Mouse (Mus musculus): ENCODE results near the gene 1110017D15Rik.
"Not testable (repeated sequence)": the region's sequence is repeated elsewhere in the genome, so short reads cannot be mapped to it uniquely, and the experiment has no call there.

1110017D15Rik gene

DNA sequence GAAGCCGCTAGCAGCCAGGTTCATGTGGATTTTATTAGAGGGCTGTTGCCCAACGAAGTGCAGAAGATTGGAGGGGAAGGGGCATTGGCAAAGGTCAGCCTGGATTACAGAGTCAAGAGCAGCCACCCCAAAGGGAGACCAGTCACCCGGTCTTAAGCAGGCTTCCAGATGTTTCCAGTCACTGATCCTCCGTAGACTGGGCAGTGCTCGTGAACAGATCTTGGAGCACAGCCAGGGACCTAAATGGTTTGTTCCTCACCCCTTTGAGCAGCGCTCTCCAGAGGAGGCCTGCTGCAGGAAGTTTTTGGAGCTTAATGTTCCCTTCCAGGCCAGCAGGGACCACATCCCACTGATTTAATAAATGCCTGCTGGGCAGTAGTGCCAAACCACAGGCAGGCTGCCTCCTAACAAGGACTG, 35.5 kb downstream of the 1110017D15Rik start:
- peak; percentile 56 for DNase-seq (ENCODE audit: extremely low spot score, low read depth, low spot score)

DNA sequence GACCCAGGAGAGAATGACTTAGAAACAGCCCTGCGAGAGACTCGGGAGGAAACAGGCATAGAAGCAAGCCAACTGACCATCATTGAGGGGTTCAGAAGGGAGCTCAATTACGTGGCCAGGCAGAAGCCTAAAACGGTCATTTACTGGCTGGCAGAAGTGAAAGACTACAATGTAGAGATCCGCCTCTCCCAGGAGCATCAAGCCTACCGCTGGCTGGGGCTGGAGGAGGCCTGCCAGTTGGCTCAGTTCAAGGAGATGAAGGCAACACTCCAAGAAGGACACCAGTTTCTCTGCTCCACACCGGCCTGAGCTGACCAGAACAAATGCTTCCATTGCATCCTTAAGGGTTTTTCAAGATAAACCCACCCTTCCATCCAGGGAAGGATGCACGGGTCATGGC, 36.9 kb downstream of the 1110017D15Rik start:
- no peak for DNase-seq (ENCODE audit: extremely low spot score, low read depth, low spot score)

- DNase-seq (ENCODE audit: extremely low spot score, low read depth, low spot score) = no peak
Measured at GRCm38 (mm10) chr4:41479456-41479804, 37.7 kb downstream of the 1110017D15Rik start.

DNA sequence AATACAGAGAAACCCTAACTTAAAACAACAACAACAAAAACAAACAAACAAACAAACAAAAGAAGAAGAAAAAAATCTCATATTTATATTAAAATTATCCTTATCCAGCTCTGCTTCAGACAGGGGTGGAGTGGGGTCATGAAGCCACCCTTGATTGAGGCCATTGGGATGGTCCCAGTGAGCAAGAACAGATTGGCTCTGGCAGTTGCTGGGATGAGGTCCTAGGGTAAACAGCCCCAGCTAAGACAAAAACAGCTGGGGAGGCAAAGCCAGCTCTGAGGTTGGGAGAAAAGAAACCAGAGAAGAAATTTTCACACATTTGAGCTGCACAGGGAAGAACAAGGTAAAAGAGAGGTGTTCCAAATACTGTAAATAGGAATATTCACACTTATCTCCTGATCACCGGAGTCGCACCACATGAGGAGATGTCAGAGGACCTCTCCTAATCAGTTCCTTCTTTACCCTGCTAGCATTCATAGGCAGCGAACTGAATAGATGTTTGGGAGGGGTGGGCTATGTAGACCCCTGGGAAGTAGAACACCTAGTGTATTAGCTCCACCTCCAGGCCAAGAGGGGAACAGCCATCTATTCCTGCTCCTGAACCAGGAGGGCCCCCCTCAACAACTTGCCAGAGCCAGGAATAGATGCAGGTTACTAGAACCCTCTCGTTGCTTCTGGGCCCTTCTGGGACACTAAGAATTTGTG, 38.2 kb downstream of the 1110017D15Rik start:
- DNase-seq (ENCODE audit: extremely low spot score, low read depth, low spot score) = no peak

- no peak for DNase-seq (ENCODE audit: extremely low spot score, low read depth, low spot score)
Measured at GRCm38 (mm10) chr4:41477648-41478160, 39.4 kb downstream of the 1110017D15Rik start.

DNA sequence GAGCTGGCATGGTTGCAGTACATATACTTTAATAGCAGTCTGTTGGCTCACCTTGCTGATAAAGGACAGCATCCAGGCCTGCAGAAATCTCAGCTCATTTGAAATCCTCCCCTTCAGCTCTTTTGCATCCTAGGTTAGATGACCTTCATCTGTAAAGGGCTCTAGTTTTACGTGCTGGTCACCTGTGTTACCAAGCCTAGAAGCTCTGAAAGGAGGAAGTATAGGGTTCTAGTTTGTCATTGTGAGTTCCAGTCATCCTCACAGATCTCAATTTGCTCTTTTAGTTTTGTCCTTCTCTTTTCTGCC, 45.8 kb downstream of the 1110017D15Rik start:
- no peak for DNase-seq (ENCODE audit: extremely low spot score, low read depth, low spot score)

GRCm38 (mm10) chr4:41470684-41471383, 46.3 kb downstream of the 1110017D15Rik start:
- DNase-seq (ENCODE audit: extremely low spot score, low read depth, low spot score) = no peak

GRCm38 (mm10) chr4:41470051-41470683, 47.0 kb downstream of the 1110017D15Rik start:
- DNase-seq (ENCODE audit: extremely low spot score, low read depth, low spot score) = no peak

GRCm38 (mm10) chr4:41469199-41469598, 47.9 kb downstream of the 1110017D15Rik start:
- DNase-seq (ENCODE audit: extremely low spot score, low read depth, low spot score) = no peak

DNA sequence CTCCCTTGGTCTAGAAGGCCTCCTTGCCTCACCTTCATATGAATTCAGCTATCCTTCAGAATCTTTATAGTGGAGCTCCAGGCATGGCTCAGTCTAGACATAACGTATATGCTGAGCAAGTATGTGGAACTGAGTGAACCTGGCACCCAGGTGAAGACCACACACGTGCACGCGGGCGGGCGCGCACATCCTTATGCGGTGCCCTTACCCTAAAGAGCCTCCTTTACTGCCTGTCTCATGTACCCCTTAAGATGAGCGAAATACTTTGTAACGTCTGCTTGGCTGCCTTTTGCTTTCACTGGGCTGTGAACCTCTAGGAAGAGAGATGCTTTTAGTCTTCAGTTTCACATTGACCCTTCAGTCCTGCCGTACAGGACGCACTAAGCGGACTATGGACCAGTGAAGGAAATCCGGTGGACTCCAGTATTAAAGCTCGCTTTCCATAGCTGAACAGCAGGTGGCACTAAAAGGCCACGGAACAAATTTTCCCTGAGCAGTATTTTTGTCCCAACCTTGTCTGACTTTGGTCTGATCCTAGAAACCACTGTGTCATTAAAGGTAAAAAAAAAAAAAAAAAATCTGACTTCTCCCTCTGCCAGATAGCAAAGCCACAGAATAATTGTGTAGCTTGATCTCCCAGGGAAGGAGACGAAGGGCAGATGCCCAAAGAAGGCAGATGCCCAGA, 48.6 kb downstream of the 1110017D15Rik start:
- no peak for DNase-seq (ENCODE audit: extremely low spot score, low read depth, low spot score)

DNA sequence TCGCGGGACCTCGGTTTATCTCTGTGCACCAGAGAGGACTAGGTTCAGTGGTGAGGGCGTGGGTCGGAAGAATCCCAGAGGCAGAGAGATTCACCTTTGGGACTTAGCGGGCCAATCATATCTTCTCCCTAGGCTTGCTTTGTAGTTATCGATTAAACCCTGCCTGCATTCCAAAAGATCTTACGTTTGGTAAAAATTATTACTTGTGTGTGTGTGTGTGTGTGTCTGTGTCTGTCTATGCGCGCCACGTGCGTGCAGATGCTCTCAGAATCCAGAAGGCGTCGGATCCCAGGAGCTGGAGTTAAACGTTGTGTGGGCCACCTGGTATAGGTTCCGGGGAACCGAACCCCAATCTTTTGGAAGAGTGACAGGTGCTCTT, 51.9 kb downstream of the 1110017D15Rik start:
- no peak for DNase-seq (ENCODE audit: extremely low spot score, low read depth, low spot score)

DNA sequence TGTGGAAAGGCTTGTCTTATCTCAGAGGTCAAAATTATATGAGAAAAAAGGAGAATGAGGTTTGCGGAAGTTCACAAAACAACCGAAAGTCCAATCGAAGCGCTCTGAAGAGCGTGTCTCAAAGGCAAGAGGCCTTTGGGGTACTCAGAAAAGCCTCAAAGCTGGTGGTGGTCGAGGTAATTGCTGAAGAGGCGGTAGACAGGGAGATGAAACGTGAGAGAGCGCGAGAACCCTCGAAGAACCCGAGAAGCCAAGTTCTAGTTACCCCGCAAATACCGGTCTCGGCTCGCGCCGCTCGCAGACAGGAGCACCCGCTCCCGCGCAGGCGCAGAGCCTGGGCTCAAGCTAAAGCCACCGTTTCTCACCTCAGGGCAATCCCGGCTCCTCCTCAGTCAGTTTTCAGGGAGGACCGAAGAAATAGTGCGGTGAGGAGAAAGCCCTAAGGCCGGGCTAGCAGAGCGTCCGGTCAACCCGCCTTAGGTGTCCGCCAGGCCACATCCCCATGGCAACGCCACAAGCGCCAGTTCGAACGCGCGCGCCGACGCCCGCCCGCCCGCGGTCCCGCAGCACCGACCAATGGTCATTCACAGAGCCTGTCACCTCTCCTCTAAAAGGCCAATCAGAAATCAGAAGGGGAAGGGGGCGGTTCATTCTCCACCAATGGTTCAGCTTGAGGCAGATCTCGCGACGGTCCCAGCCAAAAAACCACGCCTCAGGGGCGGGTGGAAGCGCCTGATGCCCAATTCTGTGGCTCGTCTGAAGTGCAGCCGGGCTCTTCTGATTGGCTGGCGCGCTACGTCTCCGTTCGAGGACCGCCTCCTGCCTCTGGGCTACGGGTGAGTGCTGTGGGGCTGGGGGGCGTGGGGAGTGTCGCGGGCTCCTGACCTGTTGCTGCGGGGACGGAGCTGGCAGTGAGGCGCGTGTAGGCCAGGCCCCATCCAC, 52.5 kb downstream of the 1110017D15Rik start, which contains the start of the genes Kif24 and Nudt2:
Kif24 (minus strand) TSS at position 543 of the 942 bp plus-strand sequence.
Nudt2 (plus strand) TSS at position 807 of the 942 bp plus-strand sequence.
- DNase-seq (ENCODE audit: extremely low spot score, low read depth, low spot score) = peak; percentile 94

GRCm38 (mm10) chr4:41463051-41463738, 53.9 kb downstream of the 1110017D15Rik start:
- not testable (repeated sequence) for DNase-seq (ENCODE audit: extremely low spot score, low read depth, low spot score)

DNA sequence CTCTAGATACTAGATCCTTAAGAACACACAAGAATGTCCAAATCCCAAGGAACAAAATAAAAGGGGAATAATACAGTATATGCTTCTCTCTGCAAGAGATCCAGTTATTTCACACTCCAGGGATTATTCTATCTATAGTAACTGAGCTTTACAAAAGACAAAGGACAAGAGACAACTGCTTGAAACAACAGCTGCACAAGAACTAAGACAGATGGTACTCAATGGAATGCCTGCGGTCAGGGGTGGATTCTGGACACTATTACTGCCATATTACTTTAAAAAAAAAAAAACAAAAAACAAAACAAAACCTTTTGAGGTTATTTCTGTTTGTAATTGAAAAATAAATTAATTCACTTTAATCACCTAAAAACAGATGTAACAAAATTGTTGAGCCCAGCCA, 56.4 kb downstream of the 1110017D15Rik start:
- no peak for DNase-seq (ENCODE audit: extremely low spot score, low read depth, low spot score)
